Mouse (Mus musculus): Measurements from ENCODE around the gene Zfp207.

GRCm38 (mm10) chr11:80430366-80430910, 47.4 kb downstream of the Zfp207 start:
- TF ChIP-seq CTCF (IDR thresholded peaks at IDR 0.05; ENCODE audit: insufficient read depth, low read length) (no peak), POLR2A (IDR thresholded peaks at IDR 0.05; ENCODE audit: borderline replicate concordance, extremely low read depth, low read depth, low read length) (no peak)
